Mouse (Mus musculus): Measurements from ENCODE around the gene Cilp2. TPM values are rescaled to one million over a fixed set of nuclear protein-coding genes. Genes with fewer than 3 reads are reported as not detected.

The Cilp2 gene
- total RNA-seq, 2 experiments from 2014 or later, result not detected

DNA sequence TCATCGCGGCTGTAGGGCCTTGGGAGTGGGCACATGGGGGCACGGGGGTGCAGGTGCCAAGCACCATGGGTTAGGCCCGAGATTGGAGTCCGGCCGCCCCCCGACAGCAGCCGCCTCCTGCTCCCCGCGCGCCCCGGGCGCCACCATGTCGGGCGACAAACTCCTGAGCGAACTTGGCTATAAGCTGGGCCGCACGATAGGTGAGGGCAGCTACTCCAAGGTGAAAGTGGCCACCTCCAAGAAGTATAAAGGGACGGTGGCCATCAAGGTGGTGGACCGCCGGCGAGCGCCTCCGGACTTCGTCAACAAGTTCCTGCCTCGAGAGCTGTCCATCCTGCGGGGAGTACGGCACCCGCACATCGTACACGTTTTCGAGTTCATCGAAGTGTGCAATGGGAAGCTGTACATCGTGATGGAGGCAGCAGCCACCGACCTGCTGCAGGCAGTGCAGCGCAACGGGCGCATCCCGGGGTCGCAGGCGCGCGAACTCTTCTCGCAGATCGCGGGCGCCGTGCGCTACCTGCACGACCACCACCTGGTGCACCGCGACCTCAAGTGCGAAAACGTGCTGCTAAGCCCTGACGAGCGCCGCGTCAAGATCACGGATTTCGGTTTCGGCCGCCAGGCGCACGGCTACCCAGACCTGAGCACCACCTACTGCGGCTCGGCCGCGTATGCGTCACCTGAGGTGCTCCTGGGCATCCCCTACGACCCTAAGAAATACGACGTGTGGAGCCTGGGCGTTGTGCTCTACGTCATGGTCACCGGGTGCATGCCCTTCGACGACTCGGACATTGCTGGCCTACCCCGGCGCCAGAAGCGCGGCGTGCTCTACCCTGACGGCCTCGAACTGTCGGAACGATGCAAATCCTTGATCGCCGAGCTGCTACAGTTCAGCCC is 14.9 kb upstream of the Cilp2 start, which contains the start of the genes Tssk6, Ndufa13 and Yjefn3:
Tssk6 (plus strand) TSS at position 22 of the 900 bp plus-strand sequence.
Ndufa13 (minus strand) TSS at position 396 of the 900 bp plus-strand sequence.
Yjefn3 (minus strand) TSS at position 550 of the 900 bp plus-strand sequence.
- peak; percentile 16 for ATAC-seq (replicated peaks; ENCODE audit: poor library complexity)

DNA sequence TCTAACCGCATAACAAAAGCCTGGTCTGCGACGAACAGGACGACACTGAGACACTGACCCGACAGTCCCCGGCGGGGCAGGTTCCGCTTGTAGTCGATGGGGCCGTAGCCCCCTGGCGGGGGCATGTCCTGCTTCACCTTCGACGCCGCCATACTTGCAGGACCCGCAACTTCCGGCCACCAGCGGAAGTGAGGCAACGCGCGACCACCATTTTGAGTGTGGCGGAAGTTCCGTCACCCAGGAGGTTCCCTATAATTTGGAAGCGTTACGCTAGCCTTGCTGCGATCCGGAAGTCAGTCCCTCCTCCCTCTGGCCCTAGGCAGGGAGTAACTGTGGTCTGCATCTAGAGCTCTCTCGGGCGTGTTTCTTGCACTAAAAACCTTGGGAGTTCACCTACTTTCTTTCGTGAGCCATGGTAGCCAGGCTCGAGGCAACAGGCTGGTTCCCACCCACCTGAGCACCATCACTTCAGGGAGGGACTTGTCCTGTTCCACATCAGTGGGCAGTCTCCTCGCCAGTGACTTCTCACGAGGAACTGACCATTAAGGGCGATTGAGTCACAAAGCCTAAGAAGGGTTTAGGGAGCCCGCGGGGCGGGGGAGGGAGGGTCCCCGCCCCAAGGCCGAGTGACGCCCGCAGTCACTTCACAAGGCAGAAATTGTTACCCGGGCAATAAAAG is 14.1 kb upstream of the Cilp2 start:
- ATAC-seq (replicated peaks; ENCODE audit: poor library complexity), result peak; percentile 79

- no peak for ATAC-seq (replicated peaks; ENCODE audit: poor library complexity)
Measured at GRCm38 (mm10) chr8:69900895-69901451, 13.5 kb upstream of the Cilp2 start.

DNA sequence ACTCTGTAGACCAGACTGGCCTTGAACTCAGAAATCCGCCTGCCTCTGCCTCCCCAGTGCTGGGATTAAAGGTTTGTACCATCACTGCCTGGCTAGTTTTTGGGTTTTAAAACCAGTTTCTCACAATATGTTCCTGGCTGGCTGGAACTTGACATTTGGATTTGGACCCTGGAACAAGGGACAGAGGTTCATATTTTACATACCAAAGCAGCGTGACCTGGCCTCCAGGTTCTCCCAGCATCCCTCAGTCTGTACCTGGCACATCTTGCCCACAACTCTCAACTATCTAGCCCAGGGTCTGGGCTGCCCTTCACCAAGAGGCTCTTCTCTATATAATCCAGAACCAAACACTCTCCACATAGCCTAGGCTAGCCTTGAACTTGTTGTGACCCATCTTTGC is 12.4 kb upstream of the Cilp2 start:
- ATAC-seq (replicated peaks; ENCODE audit: poor library complexity), result no peak

GRCm38 (mm10) chr8:69897857-69898256 is 10.4 kb upstream of the Cilp2 start:
- ATAC-seq (replicated peaks; ENCODE audit: poor library complexity), result no peak

DNA sequence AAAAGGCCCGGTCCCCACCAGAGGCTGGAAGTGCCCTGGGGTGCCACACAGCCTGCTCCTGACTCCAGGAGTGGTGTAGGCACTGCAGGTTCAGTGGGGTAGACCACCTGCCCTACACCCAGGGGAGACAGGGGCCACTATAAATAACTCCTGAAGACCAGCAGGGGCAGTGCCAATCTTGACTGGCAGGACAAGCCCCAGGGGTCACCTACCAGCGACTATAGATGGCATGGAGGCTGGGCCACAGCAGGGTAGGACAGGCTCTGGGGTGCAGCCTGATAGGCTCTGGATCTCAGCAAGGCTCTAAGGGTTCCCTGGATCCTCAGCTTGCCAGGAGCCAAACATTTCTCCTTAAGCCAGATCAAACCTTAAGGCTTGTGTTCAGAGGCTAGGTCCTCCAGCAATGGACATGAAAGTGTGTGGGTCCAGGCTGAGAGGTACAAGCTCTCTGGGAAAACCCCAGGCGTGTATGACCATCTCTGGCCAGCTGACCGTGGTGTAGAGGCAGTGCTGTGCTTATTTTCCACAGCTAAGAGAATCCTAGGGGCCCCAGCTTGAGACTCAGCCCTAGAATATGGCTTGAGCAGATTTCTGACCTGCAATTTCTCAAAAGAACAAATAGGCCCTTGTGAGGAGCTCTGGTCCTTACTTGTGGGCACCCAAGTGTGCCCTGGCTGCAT is 8.4 kb upstream of the Cilp2 start:
- ATAC-seq (replicated peaks; ENCODE audit: poor library complexity), result no peak

DNA sequence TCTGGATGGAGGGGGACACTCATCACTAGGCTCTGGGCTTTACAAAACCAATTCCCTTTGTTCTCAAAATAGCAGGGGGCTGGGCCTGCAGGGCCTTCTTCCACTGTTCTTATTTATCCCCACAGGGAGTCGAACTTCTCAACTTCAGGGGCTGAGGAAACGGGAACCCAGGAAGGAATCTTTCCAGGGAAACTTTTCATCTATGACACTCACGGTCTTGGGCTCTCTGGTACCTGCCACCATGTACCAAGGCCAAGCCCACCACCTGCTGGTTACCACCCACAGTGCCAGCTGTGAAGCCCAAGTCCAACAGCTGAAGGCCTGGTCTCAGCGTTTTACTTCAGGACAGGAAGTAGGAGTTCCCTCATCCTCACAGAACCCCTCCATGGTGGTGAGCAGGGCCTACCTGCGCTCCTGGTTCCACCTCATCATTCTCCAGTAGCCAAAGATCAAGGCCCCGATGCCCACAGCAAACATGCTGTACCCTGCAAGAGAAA is 7.4 kb upstream of the Cilp2 start:
- ATAC-seq (replicated peaks; ENCODE audit: poor library complexity), result no peak

- ATAC-seq (replicated peaks; ENCODE audit: poor library complexity), result peak; percentile 72
Measured at GRCm38 (mm10) chr8:69893863-69894262, 6.4 kb upstream of the Cilp2 start.

DNA sequence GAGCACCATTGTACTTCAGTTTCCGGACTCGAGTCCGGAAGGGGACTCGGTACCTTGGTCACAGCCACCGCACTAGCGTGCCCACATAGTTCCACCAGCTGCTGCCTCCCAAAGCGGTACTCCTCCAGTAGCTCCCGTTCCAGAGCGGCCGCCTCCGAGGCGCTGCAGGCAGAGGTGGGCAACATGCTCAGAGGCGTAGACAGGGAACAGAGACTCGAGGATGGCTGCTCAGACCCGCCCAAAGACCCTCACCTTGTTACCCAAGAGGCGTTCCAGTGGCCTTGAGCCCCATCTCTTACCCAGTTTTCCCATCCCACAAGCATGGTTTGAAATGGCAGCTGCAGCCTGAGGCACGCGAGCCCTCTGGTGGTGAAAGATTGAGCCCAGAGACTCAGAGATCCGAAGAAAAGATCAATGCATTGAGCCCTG is 3.3 kb upstream of the Cilp2 start:
- ATAC-seq (replicated peaks; ENCODE audit: poor library complexity), result peak; percentile 46

DNA sequence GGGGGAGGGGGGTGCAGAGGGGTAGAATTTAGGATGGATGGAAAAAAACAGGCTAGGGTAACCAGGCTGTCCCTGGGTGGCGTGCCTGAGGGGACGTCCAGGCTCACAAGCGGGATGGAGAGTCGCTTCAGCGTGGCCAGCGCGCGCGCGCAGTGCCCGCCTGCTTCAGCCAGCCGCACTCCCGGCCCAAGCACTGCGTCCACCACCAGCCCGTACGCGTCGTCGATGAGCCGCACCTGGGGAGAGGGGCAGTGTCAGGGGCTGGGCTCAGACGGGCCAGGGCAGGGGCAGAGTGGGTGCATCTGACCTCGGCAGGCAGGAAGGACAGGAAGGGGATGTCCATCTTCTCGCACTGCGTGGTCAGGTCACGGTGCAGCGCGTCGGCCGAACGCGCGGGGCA is 1.4 kb upstream of the Cilp2 start:
- ATAC-seq (replicated peaks; ENCODE audit: poor library complexity), result no peak

- ATAC-seq (replicated peaks; ENCODE audit: poor library complexity), result no peak
Measured at GRCm38 (mm10) chr8:69888244-69888866, 868 bp upstream of the Cilp2 start.

GRCm38 (mm10) chr8:69884141-69884540 is 3.3 kb downstream of the Cilp2 start:
- ATAC-seq (replicated peaks; ENCODE audit: poor library complexity), result no peak

DNA sequence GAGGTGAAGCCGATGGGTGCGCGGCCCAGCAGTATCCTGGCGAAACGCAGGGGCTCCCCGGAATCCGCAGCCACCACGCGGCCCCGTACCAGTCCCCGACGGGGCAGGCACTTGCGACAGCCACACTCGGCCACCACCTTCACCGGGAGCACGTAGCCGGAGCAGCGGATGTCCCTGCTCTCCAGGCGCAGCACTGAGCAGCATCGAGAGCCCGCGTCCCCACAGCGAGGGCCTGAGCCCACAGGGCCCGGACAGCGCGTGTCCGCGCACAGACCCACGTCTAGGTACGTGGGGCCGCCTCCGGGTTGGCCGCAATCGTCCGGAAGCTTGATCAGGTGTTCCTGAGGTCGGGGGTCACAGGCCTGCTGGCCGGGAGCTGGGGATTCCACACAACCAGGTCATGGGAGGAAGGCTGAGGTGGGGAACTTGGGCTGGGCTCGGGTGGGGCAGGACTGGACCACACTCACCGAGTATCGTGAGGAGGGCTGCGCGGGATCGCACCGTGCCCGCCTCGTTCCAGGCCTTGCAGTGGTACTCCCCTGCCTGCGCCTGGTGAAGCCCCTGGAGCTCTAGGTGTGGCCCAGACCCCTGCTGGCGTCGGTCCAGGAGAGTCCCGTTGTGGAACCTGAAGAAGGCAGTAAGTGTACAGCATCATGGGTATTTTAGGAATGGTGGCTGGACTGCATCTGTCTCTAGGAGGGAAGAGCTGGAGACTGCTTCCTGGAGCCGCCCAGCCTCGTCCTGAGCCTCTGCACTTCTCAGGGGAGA is 4.5 kb downstream of the Cilp2 start:
- no peak for ATAC-seq (replicated peaks; ENCODE audit: poor library complexity)

DNA sequence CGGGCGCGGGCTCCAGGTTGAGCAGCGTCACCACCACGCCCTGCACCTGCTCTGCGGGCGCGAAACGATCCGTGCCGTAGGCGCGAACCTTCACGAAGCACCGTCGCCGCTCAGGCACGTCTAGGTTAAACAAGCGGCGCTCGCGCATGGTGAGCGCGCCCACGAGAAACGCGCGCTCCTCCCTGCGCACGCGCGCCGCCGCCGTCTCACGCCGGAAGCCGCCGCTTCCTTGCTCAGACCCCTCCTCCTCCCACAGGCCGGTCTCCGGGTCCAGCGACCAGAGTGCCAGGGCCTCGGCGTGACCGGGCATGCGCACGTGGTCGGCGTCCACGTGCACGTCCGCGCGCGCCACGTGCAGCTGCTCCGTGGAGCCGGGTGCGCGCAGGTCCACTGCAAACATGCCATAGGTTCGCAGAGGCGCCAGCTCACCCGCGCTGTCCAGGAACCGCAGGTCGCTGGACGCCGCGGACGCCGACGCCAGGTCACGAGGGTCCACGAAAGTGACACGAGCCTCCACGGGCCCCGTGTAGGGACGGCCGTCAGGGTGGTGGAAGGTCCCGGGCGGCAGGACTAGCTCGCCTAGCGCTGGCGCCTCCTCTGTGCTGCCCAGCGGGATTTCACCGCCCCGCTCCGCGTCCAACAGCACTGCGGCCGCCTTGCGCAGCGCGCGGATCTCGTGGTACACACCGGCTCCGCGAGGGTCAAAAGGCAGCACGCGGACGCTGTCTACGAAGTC is 5.3 kb downstream of the Cilp2 start:
- ATAC-seq (replicated peaks; ENCODE audit: poor library complexity), result no peak

DNA sequence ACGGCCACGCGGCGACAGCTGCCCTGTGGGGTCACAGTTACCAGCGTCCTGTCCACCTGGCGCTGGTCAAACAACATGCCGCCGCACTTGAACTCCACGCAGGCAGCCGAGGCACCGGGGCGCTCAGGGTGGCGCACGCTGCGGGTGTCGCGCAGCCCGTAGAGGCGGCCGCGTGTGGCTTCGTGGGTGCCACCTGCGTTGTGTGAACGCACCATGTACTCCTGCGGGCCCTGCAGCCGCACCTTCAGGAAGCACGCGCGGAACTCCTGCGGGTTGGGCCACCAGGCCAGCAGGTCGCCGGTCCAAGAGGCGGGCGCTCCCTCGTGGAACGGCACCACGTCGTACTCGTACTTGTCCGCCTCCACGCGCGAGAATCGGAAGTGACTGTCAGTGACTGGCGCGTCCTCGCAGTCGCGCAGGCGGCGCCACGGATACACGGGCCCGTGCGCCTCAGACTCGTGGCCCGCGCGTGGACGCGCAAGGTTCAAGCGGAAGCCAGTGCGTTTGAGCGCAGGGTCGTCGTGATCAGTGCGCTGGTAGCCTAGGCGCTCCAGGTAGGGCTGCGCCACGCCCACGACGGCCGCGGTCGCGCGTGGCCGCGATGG is 6.1 kb downstream of the Cilp2 start:
- no peak for ATAC-seq (replicated peaks; ENCODE audit: poor library complexity)

DNA sequence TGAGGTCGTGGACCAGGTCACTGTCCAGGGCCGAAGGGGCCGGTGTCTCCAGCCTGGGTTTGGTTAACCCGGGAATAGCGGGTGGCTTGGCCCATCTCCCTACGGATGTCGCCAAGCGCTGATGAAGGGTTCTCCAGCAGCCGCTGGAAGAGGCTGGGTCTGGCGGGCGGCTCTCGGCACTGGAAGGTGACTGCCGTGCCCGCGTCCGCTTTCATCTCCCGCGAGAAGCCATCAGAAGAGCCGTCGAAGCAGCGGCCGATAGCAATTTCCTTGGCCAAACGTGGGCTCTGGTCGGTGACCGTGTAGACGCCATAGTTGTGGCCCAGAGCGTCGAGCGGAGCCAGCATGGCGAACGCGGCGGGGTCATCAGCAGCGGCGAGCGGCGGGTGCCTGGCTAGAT is 6.6 kb downstream of the Cilp2 start:
- no peak for ATAC-seq (replicated peaks; ENCODE audit: poor library complexity)

DNA sequence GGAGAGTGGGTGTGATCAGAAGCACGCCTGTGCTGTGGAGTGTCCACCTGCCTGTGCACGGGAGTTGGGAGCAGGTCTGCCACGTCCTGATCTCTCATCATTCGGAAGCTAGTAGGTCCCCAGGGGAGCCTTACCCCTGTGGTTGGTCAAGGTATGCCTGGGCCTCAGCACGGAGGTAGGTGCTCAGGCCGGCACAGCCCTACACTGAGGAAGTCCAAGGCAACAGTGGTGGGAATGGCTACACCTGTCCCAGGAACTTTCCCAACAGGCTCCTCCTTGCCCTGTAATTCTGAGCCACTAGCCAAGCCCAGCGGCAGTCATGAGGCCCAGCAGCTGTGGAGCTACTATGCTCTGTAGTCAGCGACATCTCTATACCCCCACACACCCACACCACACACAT is 7.8 kb downstream of the Cilp2 start:
- no peak for ATAC-seq (replicated peaks; ENCODE audit: poor library complexity)

DNA sequence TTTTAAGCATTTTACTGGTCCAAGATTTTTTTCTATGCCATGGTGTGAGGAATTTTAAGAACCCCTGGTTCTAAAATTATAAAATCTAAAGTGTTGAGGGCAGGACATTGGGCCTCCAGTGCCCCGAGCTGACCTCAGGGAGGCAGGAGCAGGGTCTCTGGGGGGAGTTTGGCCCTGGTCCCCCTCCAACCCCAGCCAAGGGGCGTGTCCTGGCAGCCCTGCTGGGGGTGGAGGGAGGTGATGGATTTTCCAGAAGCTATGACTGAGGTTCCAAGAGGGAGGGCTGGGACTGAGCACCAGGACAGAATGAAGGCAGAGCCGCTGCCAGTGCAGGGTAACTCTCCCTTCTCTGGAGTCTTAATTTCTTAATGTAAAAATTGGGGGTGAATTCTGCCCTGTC is 9.5 kb downstream of the Cilp2 start:
- no peak for ATAC-seq (replicated peaks; ENCODE audit: poor library complexity)

DNA sequence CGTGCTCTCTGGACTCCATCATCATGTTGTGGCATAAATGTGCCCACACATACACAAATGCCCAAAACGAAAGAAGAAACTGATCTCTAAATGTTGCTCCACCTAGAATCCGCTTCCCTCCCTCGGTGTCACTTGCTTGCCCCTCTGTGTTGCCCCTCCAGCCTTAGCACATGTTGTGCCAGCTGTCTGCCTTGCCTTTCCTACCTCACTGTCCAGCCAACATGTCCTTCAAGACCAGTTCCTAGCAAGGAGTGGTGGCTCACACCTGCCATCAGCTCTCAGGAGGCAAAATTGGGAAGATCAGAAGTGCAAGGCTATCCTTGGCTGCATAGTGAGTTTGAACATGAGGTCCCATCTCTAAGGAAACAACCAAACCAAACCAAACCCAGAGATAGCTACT is 10.1 kb downstream of the Cilp2 start:
- ATAC-seq (replicated peaks; ENCODE audit: poor library complexity), result no peak

Data from megakaryocyte progenitor cell, adult 5-6 weeks (primary cell).